Mouse (Mus musculus): ENCODE results near the gene Gpat3. TPM values are rescaled to one million over a fixed set of nuclear protein-coding genes. Genes with fewer than 3 reads are reported as not detected.

Gene Gpat3
- 1.4 and 1.7 TPM in 2 replicates for polyA plus RNA-seq (2015; fragmentation: Nextera tagmentation; extraction: Ambion mirVana)

DNA sequence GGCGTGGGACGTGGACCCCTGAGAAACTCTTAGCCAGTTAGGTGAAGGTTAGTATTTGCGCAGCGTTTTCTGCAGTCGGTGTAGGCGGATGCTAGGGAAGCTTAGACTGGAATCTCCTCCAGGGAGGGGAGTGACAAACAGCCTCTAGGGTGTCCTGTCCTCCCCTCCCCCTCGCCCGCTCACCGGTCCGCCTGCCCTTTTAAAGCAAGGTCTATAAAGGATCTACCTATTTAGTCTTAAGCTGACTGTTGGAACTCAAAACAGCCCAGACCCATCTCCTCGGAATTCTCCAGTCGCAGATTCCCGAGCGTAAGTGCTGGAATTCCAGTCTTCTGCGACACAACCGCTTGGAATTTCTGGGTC is at the start of gene Gpat3:
Gene Gpat3, plus strand, starts transcription at position 229 of the 363 bp plus-strand sequence.
- Histone ChIP-seq H3K4me1 (ENCODE audit: insufficient read depth, low read length) (peaks cover 17% of the 10 kb centered on the region), H3K36me3 (ENCODE audit: insufficient read depth, low read length) (no peaks in the 10 kb centered on the region), H3K4me3 (ENCODE audit: low read length) (peak within 1 kb of the TSS; percentile 68), H3K4me2 (replicated peaks; ENCODE audit: low read depth, low read length) (peak within 1 kb of the TSS; percentile 99), H3K9me3 (ENCODE audit: low read length) (peaks cover 9% of the 10 kb centered on the region), H3K27ac (ENCODE audit: low read length) (no peak within 1 kb of the TSS), H3K9ac (replicated peaks; ENCODE audit: low read length) (peak within 1 kb of the TSS; percentile 64), H3K27me3 (ENCODE audit: insufficient read depth, low read length) (peaks cover 31% of the 10 kb centered on the region)
- ATAC-seq (ENCODE audit: low FRiP score, low TSS enrichment), result no peak; the same call in 1 of the 2 replicates
- 0% methylated on average over 16 of the region's 16 CpGs for WGBS

GRCm38 (mm10) chr5:100798165-100798860 is 47.2 kb upstream of the Gpat3 start, which contains the start of the genes Helq and Mrps18c:
Helq (minus strand) TSS chr5:100798598.
Mrps18c (plus strand) TSS chr5:100798627.
- H3K27ac ChIP-seq (ENCODE audit: low read length), result 0 out of 2 replicates have a peak within 1 kb of the TSS, but pooled peaks have one; percentile 10
- peak; percentile 97 for ATAC-seq (ENCODE audit: low FRiP score, low TSS enrichment)
- H3K27me3 ChIP-seq (ENCODE audit: insufficient read depth, low read length), result no peaks in the 10 kb centered on the region
- no peaks in the 10 kb centered on the region for H3K9me3 ChIP-seq (ENCODE audit: low read length)
- peaks cover 14% of the 10 kb centered on the region for H3K4me1 ChIP-seq (ENCODE audit: insufficient read depth, low read length)
- peaks cover 10% of the 10 kb centered on the region; the same call in 1 of the 2 replicates for H3K36me3 ChIP-seq (ENCODE audit: insufficient read depth, low read length)
- H3K4me3 ChIP-seq (ENCODE audit: low read length), result peak within 1 kb of the TSS; percentile 87
- under 1% methylated on average over 67 of the region's 67 CpGs for WGBS
- H3K4me2 ChIP-seq (replicated peaks; ENCODE audit: low read depth, low read length), result peak within 1 kb of the TSS; percentile 94
- peak within 1 kb of the TSS; percentile 83 for H3K9ac ChIP-seq (replicated peaks; ENCODE audit: low read length)

DNA sequence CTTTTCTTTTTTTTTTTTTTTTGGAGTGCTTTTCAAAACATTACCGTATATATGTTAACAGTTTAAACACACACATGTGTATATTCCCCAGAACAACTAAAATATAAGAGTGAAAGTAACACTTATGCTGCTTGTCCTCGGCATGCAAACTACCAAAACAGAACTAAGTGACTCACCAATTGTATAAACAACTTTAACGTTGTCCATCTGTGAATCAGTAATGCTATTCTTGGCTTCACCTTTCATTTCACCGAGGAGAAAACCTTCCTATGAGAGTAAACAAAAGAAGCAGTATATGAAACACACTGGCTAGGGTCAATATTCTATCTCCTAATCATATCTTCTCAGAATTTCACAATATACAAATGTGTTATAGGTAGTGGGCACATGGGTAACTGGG is 27.2 kb upstream of the Gpat3 start:
- WGBS, result 66% methylated on average over 4 of the region's 4 CpGs
- no peak overlapping the region for H3K27ac ChIP-seq (ENCODE audit: low read length)
- no peak overlapping the region for H3K4me2 ChIP-seq (replicated peaks; ENCODE audit: low read depth, low read length)
- no peaks in the 10 kb centered on the region for H3K9me3 ChIP-seq (ENCODE audit: low read length)
- H3K4me1 ChIP-seq (ENCODE audit: insufficient read depth, low read length), result peaks cover 4% of the 10 kb centered on the region; the same call in 1 of the 2 replicates
- H3K27me3 ChIP-seq (ENCODE audit: insufficient read depth, low read length), result no peaks in the 10 kb centered on the region
- no peak overlapping the region for H3K4me3 ChIP-seq (ENCODE audit: low read length)
- H3K9ac ChIP-seq (replicated peaks; ENCODE audit: low read length), result no peak overlapping the region
- H3K36me3 ChIP-seq (ENCODE audit: insufficient read depth, low read length), result peaks cover 11% of the 10 kb centered on the region; the same call in 1 of the 2 replicates
- no peak for ATAC-seq (ENCODE audit: low FRiP score, low TSS enrichment)

DNA sequence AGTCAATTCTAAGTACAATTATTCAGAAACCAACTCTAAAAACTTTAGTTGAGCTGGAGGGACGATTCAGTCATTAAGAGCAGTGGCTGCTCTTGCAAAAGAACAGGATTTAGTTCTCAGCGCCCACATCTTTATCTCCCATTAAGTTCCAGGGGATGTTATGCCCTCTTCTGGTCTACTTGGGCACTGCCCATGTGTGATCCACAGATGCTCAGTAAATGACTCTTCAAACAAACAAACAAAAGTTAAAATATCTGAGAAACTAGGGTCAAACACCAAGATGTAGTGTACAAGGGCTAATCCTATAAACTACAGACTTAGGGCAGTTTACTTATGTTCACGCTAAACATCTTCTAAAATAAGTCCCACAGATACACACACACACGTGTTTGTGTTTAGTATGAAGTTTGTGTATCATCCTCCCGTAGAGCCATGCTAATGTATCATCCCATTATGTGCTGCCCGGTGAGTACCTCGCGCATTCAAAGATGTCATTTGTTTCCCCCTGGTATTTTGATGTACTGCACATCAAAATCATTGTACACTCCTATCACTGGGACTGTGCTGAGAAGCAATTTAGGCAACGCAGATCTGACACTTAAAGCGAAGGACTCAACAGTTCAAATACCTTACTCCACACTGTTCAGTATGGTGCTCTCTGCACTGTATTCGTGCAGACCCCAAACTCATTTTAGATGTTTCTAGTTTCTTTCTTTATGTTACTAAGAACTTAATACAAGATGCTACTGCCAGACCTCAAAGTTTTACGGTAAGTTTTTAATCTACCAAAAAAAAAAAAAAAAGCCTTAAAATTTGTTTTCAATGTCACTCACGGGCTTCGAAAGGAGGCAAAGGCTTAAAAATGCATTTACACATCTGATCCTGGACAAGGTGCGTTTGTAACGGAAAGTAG is 25.7 kb upstream of the Gpat3 start:
- H3K27ac ChIP-seq (ENCODE audit: low read length), result peak overlapping the region; percentile 58; the same call in 1 of the 2 replicates
- no peaks in the 10 kb centered on the region for H3K9me3 ChIP-seq (ENCODE audit: low read length)
- H3K36me3 ChIP-seq (ENCODE audit: insufficient read depth, low read length), result peaks cover 3% of the 10 kb centered on the region; the same call in 1 of the 2 replicates
- 34% methylated on average over 16 of the region's 16 CpGs for WGBS
- H3K9ac ChIP-seq (replicated peaks; ENCODE audit: low read length), result peak overlapping the region; percentile 90
- H3K4me1 ChIP-seq (ENCODE audit: insufficient read depth, low read length), result peaks cover 4% of the 10 kb centered on the region; the same call in 1 of the 2 replicates
- no peak for ATAC-seq (ENCODE audit: low FRiP score, low TSS enrichment)
- peak overlapping the region; percentile 70 for H3K4me3 ChIP-seq (ENCODE audit: low read length)
- peak overlapping the region; percentile 78 for H3K4me2 ChIP-seq (replicated peaks; ENCODE audit: low read depth, low read length)
- H3K27me3 ChIP-seq (ENCODE audit: insufficient read depth, low read length), result no peaks in the 10 kb centered on the region

GRCm38 (mm10) chr5:100820483-100821184 is 24.9 kb upstream of the Gpat3 start, which contains the start of gene Abraxas1:
Abraxas1 (minus strand) TSS chr5:100820965.
- under 1% methylated on average over 63 of the region's 63 CpGs for WGBS
- H3K4me3 ChIP-seq (ENCODE audit: low read length), result peak within 1 kb of the TSS; percentile 70
- H3K9ac ChIP-seq (replicated peaks; ENCODE audit: low read length), result peak within 1 kb of the TSS; percentile 90
- peak within 1 kb of the TSS; percentile 58 for H3K27ac ChIP-seq (ENCODE audit: low read length)
- no peaks in the 10 kb centered on the region for H3K9me3 ChIP-seq (ENCODE audit: low read length)
- H3K27me3 ChIP-seq (ENCODE audit: insufficient read depth, low read length), result no peaks in the 10 kb centered on the region
- 0 out of 2 replicates have a peak, but pooled peaks cover 3% of the 10 kb centered on the region for H3K36me3 ChIP-seq (ENCODE audit: insufficient read depth, low read length)
- H3K4me1 ChIP-seq (ENCODE audit: insufficient read depth, low read length), result peaks cover 4% of the 10 kb centered on the region; the same call in 1 of the 2 replicates
- peak within 1 kb of the TSS; percentile 78 for H3K4me2 ChIP-seq (replicated peaks; ENCODE audit: low read depth, low read length)
- ATAC-seq (ENCODE audit: low FRiP score, low TSS enrichment), result peak; percentile 98

DNA sequence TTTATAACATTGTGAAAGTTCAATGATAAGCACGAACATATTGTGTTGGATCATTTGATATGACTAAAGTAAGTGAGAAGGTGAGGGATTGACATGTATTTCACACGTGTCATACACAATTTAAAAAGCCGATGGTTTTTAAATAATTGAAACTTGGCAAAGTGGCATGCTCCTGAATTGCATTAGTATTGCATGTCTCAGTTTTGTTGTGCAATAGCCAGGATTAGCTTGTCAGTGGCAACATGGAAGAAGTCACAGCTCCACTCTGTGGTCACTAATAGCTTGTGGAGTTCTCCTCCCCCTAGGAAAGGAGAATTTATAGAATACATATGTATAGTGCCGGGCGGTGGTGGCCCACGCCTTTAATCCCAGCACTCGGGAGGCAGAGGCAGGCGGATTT is 24.1 kb upstream of the Gpat3 start:
- H3K4me3 ChIP-seq (ENCODE audit: low read length), result no peak overlapping the region
- no peak overlapping the region for H3K27ac ChIP-seq (ENCODE audit: low read length)
- no peak overlapping the region for H3K9ac ChIP-seq (replicated peaks; ENCODE audit: low read length)
- whole genome bisulfite sequencing, result 82% methylated on average over 8 of the region's 8 CpGs
- no peaks in the 10 kb centered on the region for H3K36me3 ChIP-seq (ENCODE audit: insufficient read depth, low read length)
- H3K27me3 ChIP-seq (ENCODE audit: insufficient read depth, low read length), result no peaks in the 10 kb centered on the region
- peak overlapping the region; percentile 78; the same call in 1 of the 2 replicates for H3K4me2 ChIP-seq (replicated peaks; ENCODE audit: low read depth, low read length)
- no peaks in the 10 kb centered on the region for H3K9me3 ChIP-seq (ENCODE audit: low read length)
- no peak for ATAC-seq (ENCODE audit: low FRiP score, low TSS enrichment)
- H3K4me1 ChIP-seq (ENCODE audit: insufficient read depth, low read length), result peaks cover 4% of the 10 kb centered on the region; the same call in 1 of the 2 replicates

GRCm38 (mm10) chr5:100822826-100823225 is 22.7 kb upstream of the Gpat3 start:
- H3K27me3 ChIP-seq (ENCODE audit: insufficient read depth, low read length), result no peaks in the 10 kb centered on the region

DNA sequence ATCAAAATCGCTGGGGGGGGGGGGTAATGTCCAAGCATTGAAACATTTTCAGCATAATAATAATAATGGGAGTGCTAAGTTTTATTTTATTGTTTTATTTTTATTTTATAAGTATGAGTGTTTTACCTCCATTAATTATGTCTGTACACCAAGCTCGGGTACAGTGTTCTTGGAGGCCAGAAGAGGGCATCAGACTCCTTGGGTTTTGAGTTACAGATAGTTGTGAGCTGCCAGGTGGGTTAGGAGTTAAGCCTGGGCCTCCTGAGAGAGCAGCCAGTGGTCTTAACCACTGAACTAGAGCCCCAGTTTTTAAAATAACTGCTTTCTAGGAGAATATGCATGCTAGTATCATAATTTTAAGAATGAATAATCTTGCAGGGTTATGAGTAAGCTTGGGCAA is 19.5 kb upstream of the Gpat3 start:
- H3K27ac ChIP-seq (ENCODE audit: low read length), result no peak overlapping the region
- no peak overlapping the region for H3K9ac ChIP-seq (replicated peaks; ENCODE audit: low read length)
- no peaks in the 10 kb centered on the region for H3K9me3 ChIP-seq (ENCODE audit: low read length)

More at GRCm38 (mm10) chr5:100822826-100823225, 22.7 kb upstream of the Gpat3 start:
- no peak overlapping the region for H3K4me3 ChIP-seq (ENCODE audit: low read length)
- no peak overlapping the region for H3K4me2 ChIP-seq (replicated peaks; ENCODE audit: low read depth, low read length)
- H3K4me1 ChIP-seq (ENCODE audit: insufficient read depth, low read length), result peaks cover 4% of the 10 kb centered on the region; the same call in 1 of the 2 replicates
- no peaks in the 10 kb centered on the region for H3K36me3 ChIP-seq (ENCODE audit: insufficient read depth, low read length)
- no peak for ATAC-seq (ENCODE audit: low FRiP score, low TSS enrichment)
- no peak overlapping the region for H3K27ac ChIP-seq (ENCODE audit: low read length)
- H3K9ac ChIP-seq (replicated peaks; ENCODE audit: low read length), result no peak overlapping the region
- no peaks in the 10 kb centered on the region for H3K9me3 ChIP-seq (ENCODE audit: low read length)
- WGBS, result 82% methylated on average over 7 of the region's 7 CpGs

DNA sequence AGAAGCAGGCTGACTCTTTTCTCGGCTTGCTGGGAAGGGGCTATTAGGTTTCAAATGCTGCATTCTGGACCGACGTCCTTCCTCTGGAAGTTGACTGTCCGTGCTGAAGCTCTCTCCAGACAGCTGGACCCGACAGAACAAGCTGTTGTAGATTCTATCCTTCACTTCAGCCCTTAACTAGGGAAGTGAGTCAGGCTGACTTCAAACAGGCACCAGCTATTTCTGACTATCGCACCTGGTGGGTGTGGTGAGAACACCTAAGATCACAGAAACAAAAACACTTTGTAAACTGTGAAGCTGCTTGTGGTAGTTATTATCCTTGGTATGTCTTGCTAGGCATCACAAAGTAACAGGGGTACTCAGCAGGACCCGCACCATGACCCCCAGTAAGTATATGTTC is 19.0 kb upstream of the Gpat3 start:
- no peak overlapping the region for H3K9ac ChIP-seq (replicated peaks; ENCODE audit: low read length)
- H3K4me2 ChIP-seq (replicated peaks; ENCODE audit: low read depth, low read length), result no peak overlapping the region
- no peak for ATAC-seq (ENCODE audit: low FRiP score, low TSS enrichment)
- no peaks in the 10 kb centered on the region for H3K27me3 ChIP-seq (ENCODE audit: insufficient read depth, low read length)
- no peaks in the 10 kb centered on the region for H3K9me3 ChIP-seq (ENCODE audit: low read length)
- no peak overlapping the region for H3K4me3 ChIP-seq (ENCODE audit: low read length)
- H3K4me1 ChIP-seq (ENCODE audit: insufficient read depth, low read length), result no peaks in the 10 kb centered on the region
- H3K27ac ChIP-seq (ENCODE audit: low read length), result no peak overlapping the region
- H3K36me3 ChIP-seq (ENCODE audit: insufficient read depth, low read length), result no peaks in the 10 kb centered on the region
- WGBS, result 45% methylated on average over 7 of the region's 7 CpGs

More for the DNA sequence above, 19.5 kb upstream of the Gpat3 start:
- Histone ChIP-seq H3K27me3 (ENCODE audit: insufficient read depth, low read length) (no peaks in the 10 kb centered on the region), H3K4me1 (ENCODE audit: insufficient read depth, low read length) (no peaks in the 10 kb centered on the region), H3K4me2 (replicated peaks; ENCODE audit: low read depth, low read length) (no peak overlapping the region), H3K4me3 (ENCODE audit: low read length) (no peak overlapping the region), H3K36me3 (ENCODE audit: insufficient read depth, low read length) (no peaks in the 10 kb centered on the region)
- ATAC-seq (ENCODE audit: low FRiP score, low TSS enrichment), result no peak
- 15% methylated on average over 2 of the region's 2 CpGs for WGBS

Data from kidney, embryonic 16.5 days (tissue).